Mouse (Mus musculus) spleen, adult 2 months (tissue): ENCODE data around the gene Abca6.

Source experiments
- CTCF ChIP-seq: fragments of 200-500 bp; IDR thresholded peaks from 2 replicates; pipeline ENCODE4 v1.5.1; 2011; ENCODE audit warnings: mild to moderate bottlenecking, inconsistent platforms; ENCODE audit not compliant: insufficient read depth, insufficient read length, insufficient replicate concordance; ENCODE audit errors: extremely low read depth
- POLR2A ChIP-seq: fragments of 200-500 bp; IDR thresholded peaks from 2 replicates; pipeline ENCODE4 v1.6.1; 2011; ENCODE audit warnings: low read depth, low read length, inconsistent platforms

- no peak for TF ChIP-seq CTCF
- TF ChIP-seq POLR2A = no peak
These were observed 6.8 kb downstream of the Abca6 start for GRCm38 (mm10) chr11:110244730-110245129.
